Mouse (Mus musculus): Measurements from ENCODE around the gene Myh7. TPM values are rescaled to one million over a fixed set of nuclear protein-coding genes. Genes with fewer than 3 reads are reported as not detected.
"Not testable (repeated sequence)": the region's sequence is repeated elsewhere in the genome, so short reads cannot be mapped to it uniquely, and the experiment has no call there.

The Myh7 gene
- polyA plus RNA-seq, 1 experiment from 2014 or later, result 0.18 TPM

DNA sequence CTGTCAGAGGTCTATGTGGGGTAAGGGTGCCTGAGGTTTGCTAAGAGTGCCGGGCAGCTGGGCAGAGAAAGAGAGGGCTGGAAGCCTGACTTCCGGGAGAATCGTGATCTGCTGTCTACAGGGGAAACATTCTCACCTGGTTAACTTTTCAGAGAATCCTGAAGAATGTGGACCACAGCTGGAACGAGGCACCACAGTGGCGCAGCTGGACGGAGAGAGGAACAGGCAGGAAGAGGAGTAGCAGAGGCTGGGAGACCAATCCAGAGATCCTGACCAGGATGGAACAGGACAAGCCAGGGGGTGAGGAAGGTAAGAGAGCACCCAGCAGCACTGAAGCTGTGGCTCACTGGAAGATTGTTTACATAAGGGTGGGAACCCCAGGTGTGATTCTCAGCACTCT lies 28.8 kb downstream of the Myh7 start:
- H3K36me3 ChIP-seq (replicated peaks; ENCODE audit: insufficient read depth, low read length), result no peaks in the 10 kb centered on the region
- no peak overlapping the region for H3K27ac ChIP-seq (ENCODE audit: low read depth)
- H3K9ac ChIP-seq (replicated peaks), result no peak overlapping the region
- DNase-seq (no peak), ATAC-seq (no peak)
- no peaks in the 10 kb centered on the region for H3K4me1 ChIP-seq (ENCODE audit: insufficient read depth)
- H3K4me2 ChIP-seq (ENCODE audit: low read depth, low read length), result no peak overlapping the region
- H3K4me3 ChIP-seq (ENCODE audit: low read depth, low read length), result no peak overlapping the region
- no peak for TF ChIP-seq EP300 (IDR thresholded peaks at IDR 0.05; ENCODE audit: low read depth)
- no peak for TF ChIP-seq CTCF (IDR thresholded peaks at IDR 0.05; ENCODE audit: low read depth)
- no peaks in the 10 kb centered on the region for H3K27me3 ChIP-seq (ENCODE audit: insufficient read depth, low read length)
- WGBS (ENCODE audit: insufficient replicate concordance), result 54% methylated on average over 6 of the region's 6 CpGs
- H3K9me3 ChIP-seq (ENCODE audit: low read length), result no peaks in the 10 kb centered on the region

DNA sequence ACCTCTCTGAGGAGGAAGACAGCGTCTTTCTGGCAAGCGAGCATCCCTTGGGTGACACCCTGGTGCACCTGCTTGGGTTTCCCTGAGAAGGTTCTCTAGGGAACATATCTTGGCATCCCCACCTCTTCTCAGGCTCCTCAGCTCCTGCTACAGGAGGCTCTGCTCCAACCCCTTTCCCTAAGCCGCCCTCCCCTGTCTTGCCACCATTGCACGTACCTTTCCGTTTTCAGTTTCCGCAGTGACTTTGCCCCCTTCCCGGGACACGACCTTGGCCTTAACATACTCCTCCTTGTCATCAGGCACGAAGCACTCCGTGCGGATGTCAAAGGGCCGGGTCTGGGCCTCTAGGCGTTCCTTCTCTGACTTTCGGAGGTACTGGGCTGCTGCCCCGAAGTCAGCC lies 29.4 kb downstream of the Myh7 start:
- no peak for ATAC-seq
- no peak for TF ChIP-seq EP300 (IDR thresholded peaks at IDR 0.05; ENCODE audit: low read depth)
- no peak for TF ChIP-seq CTCF (IDR thresholded peaks at IDR 0.05; ENCODE audit: low read depth)
- Histone ChIP-seq H3K27me3 (ENCODE audit: insufficient read depth, low read length) (no peaks in the 10 kb centered on the region), H3K4me2 (ENCODE audit: low read depth, low read length) (no peak overlapping the region), H3K4me3 (ENCODE audit: low read depth, low read length) (no peak overlapping the region), H3K9me3 (ENCODE audit: low read length) (no peaks in the 10 kb centered on the region), H3K27ac (ENCODE audit: low read depth) (no peak overlapping the region), H3K36me3 (replicated peaks; ENCODE audit: insufficient read depth, low read length) (no peaks in the 10 kb centered on the region), H3K4me1 (ENCODE audit: insufficient read depth) (no peaks in the 10 kb centered on the region), H3K9ac (replicated peaks) (no peak overlapping the region)
- 69% methylated on average over 15 of the region's 15 CpGs for WGBS (ENCODE audit: insufficient replicate concordance)
- no peak for DNase-seq

DNA sequence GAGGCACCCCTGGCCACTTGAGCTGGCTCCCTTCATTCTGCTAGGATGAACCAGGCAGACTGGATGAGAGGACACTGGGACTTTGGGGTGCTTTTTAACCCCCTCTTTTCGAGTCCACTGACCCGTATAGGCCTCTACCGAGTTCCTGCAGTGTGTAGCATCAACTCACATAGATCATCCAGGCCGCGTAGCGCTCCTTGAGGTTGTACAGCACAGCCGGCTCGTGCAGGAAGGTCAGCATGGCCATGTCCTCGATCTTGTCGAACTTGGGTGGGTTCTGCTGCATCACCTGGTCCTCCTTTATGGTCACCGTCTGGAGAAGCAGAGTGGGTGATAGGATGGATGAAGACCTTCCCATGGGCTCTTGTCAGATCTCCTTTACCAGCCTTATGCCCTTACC lies 30.7 kb downstream of the Myh7 start:
- ATAC-seq (no peak), DNase-seq (no peak)
- no peak overlapping the region for H3K27ac ChIP-seq (ENCODE audit: low read depth)
- WGBS (ENCODE audit: insufficient replicate concordance), result 74% methylated on average over 11 of the region's 11 CpGs
- no peaks in the 10 kb centered on the region for H3K9me3 ChIP-seq (ENCODE audit: low read length)
- no peak for TF ChIP-seq CTCF (IDR thresholded peaks at IDR 0.05; ENCODE audit: low read depth)
- no peak for TF ChIP-seq EP300 (IDR thresholded peaks at IDR 0.05; ENCODE audit: low read depth)
- H3K4me3 ChIP-seq (ENCODE audit: low read depth, low read length), result no peak overlapping the region
- H3K4me1 ChIP-seq (ENCODE audit: insufficient read depth), result no peaks in the 10 kb centered on the region
- H3K36me3 ChIP-seq (replicated peaks; ENCODE audit: insufficient read depth, low read length), result no peaks in the 10 kb centered on the region
- no peaks in the 10 kb centered on the region for H3K27me3 ChIP-seq (ENCODE audit: insufficient read depth, low read length)
- H3K9ac ChIP-seq (replicated peaks), result no peak overlapping the region
- no peak overlapping the region for H3K4me2 ChIP-seq (ENCODE audit: low read depth, low read length)

DNA sequence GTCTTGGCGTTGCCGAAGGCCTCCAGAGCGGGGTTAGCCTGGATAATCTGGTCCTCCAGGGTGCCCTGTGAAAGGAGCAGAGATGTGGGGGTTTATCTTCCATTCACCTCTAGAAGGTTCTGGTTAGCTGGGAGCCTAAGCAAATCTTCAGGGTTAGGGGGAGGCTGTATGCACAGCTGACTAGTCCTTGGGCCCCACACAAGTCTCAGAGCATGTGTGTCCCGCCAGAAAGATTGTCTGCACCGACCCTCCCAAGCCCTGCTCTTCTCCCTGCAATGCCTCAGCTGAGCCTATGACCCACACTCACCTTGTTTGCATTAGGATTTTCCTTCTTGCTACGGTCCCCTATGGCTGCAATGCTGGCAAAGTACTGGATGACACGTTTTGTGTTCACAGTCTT lies 31.7 kb downstream of the Myh7 start:
- no peak overlapping the region for H3K27ac ChIP-seq (ENCODE audit: low read depth)
- no peaks in the 10 kb centered on the region for H3K4me1 ChIP-seq (ENCODE audit: insufficient read depth)
- ATAC-seq, result no peak
- H3K9me3 ChIP-seq (ENCODE audit: low read length), result no peaks in the 10 kb centered on the region
- H3K4me3 ChIP-seq (ENCODE audit: low read depth, low read length), result no peak overlapping the region
- DNase-seq, result no peak
- 73% methylated on average over 7 of the region's 7 CpGs for whole genome bisulfite sequencing (ENCODE audit: insufficient replicate concordance)
- no peak overlapping the region for H3K9ac ChIP-seq (replicated peaks)
- H3K36me3 ChIP-seq (replicated peaks; ENCODE audit: insufficient read depth, low read length), result no peaks in the 10 kb centered on the region
- TF ChIP-seq EP300 (IDR thresholded peaks at IDR 0.05; ENCODE audit: low read depth) (no peak), CTCF (IDR thresholded peaks at IDR 0.05; ENCODE audit: low read depth) (no peak)
- H3K27me3 ChIP-seq (ENCODE audit: insufficient read depth, low read length), result no peaks in the 10 kb centered on the region
- no peak overlapping the region for H3K4me2 ChIP-seq (ENCODE audit: low read depth, low read length)

DNA sequence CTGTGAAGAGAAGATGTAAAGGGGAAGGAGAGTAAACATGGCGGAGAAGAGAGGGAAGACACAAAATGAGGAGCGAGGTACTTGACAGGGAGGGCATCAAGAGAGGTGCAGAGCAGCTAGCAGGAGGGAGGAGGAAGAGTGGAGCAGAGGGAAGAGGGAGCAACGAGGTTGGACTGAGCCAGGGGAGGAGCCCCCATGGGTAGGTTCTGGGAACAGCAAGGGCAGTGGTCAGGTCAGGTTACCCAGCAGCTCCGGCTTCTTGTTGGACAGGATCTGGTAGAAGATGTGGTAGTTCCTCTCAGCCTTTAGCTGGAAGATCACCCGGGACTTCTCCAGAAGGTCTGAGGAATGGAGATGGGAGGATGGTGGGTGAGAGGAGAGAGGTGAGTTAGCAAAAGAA lies 32.9 kb downstream of the Myh7 start:
- Histone ChIP-seq H3K9ac (replicated peaks) (no peak overlapping the region), H3K4me2 (ENCODE audit: low read depth, low read length) (no peak overlapping the region), H3K36me3 (replicated peaks; ENCODE audit: insufficient read depth, low read length) (no peaks in the 10 kb centered on the region), H3K9me3 (ENCODE audit: low read length) (no peaks in the 10 kb centered on the region), H3K4me3 (ENCODE audit: low read depth, low read length) (no peak overlapping the region), H3K27me3 (ENCODE audit: insufficient read depth, low read length) (no peaks in the 10 kb centered on the region), H3K4me1 (ENCODE audit: insufficient read depth) (no peaks in the 10 kb centered on the region), H3K27ac (ENCODE audit: low read depth) (no peak overlapping the region)
- TF ChIP-seq EP300 (IDR thresholded peaks at IDR 0.05; ENCODE audit: low read depth), result no peak
- no peak for TF ChIP-seq CTCF (IDR thresholded peaks at IDR 0.05; ENCODE audit: low read depth)
- ATAC-seq, result no peak
- 59% methylated on average over 5 of the region's 5 CpGs for WGBS (ENCODE audit: insufficient replicate concordance)
- no peak for DNase-seq

DNA sequence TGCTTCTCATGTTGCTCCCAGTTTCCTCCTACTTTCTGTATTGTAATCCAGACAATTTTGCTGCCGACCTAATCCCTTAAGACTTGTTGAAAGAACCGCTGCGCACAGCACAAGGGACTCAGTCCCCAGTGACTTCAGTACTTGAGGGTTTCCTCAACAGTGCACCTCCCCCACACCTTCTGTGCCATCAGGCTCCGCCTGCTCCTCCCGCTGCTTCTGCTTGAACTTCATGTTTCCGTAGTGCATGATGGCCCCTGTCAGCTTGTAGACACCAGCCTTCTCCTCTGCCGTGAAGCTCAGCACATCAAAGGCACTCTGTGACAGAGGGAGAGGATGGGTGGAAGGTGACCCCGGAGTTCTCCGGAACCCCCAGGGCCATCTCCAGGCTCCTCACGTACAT lies 33.7 kb downstream of the Myh7 start:
- ATAC-seq, result no peak
- H3K4me2 ChIP-seq (ENCODE audit: low read depth, low read length), result no peak overlapping the region
- no peaks in the 10 kb centered on the region for H3K9me3 ChIP-seq (ENCODE audit: low read length)
- H3K27ac ChIP-seq (ENCODE audit: low read depth), result no peak overlapping the region
- no peak for TF ChIP-seq EP300 (IDR thresholded peaks at IDR 0.05; ENCODE audit: low read depth)
- no peak for TF ChIP-seq CTCF (IDR thresholded peaks at IDR 0.05; ENCODE audit: low read depth)
- WGBS (ENCODE audit: insufficient replicate concordance), result 45% methylated on average over 10 of the region's 10 CpGs
- no peaks in the 10 kb centered on the region for H3K36me3 ChIP-seq (replicated peaks; ENCODE audit: insufficient read depth, low read length)
- no peaks in the 10 kb centered on the region for H3K27me3 ChIP-seq (ENCODE audit: insufficient read depth, low read length)
- H3K9ac ChIP-seq (replicated peaks), result no peak overlapping the region
- H3K4me3 ChIP-seq (ENCODE audit: low read depth, low read length), result no peak overlapping the region
- no peaks in the 10 kb centered on the region for H3K4me1 ChIP-seq (ENCODE audit: insufficient read depth)
- DNase-seq, result no peak

DNA sequence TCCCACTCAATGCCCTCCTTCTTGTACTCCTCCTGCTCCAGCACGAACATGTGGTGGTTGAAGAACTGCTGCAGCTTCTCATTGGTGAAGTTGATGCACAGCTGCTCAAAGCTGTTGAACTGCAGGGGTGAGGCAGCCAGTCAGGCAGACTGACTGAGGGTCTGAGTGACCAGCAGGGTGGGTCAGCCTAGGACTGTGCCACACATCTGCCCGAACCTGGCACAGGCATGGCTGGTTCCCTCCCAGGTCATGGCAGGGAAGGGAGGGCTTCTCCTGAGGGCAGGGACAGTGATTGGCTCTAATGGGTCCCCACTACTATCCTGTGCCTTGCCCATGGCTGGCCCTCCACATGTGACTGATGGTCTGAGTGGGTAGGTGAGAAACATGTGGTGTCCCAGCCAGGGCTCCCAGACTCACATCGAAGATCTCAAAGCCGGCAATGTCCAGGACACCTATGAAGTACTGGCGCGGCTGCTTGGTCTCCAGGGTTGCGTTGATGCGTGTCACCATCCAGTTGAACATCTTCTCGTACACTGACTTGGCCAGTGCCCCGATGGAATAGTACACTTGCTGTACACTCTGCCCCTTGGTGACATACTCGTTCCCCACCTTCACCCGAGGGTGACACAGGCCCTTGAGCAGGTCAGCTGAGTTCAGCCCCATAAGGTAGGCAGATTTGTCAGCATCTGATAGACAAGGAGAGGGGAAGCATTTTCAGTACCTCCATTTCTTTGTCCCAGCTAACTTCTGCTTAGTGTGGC lies 34.4 kb downstream of the Myh7 start:
- 80% methylated on average over 12 of the region's 12 CpGs for WGBS (ENCODE audit: insufficient replicate concordance)
- DNase-seq; H3K9me3 ChIP-seq (ENCODE audit: low read length); H3K9ac ChIP-seq (replicated peaks); H3K27me3 ChIP-seq (ENCODE audit: insufficient read depth, low read length); H3K4me2 ChIP-seq (ENCODE audit: low read depth, low read length); H3K4me1 ChIP-seq (ENCODE audit: insufficient read depth); ATAC-seq; H3K27ac ChIP-seq (ENCODE audit: low read depth); H3K36me3 ChIP-seq (replicated peaks; ENCODE audit: insufficient read depth, low read length); H3K4me3 ChIP-seq (ENCODE audit: low read depth, low read length): not testable (repeated sequence)
